8 mouse cellular contexts compared by ENCODE assay signal in the genomic region with DNA sequence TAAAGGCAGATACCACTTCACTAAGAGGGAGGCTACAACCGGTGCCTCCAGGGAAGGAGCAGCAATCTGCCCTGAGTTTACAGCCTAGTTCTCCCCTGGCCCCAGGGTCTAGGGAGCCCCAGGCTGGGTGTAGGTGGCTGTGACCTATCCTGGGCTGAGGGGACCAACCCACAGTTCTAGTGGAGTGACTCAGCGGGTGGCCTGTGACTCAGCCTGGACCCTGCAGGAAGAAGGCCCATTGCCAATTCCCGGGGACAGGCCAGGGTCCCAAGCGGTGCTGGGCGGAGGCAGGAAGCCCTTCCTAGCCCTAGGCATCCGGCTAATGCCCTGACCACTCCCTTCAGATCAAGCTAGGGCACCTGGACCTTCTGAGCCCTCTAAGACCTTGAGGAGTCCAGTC. TPM values are rescaled to one million over a fixed set of nuclear protein-coding genes. Genes with fewer than 3 reads are reported as not detected.
DNase-seq lines count a peak whose midpoint lies in the region; ATAC-seq and TF ChIP-seq lines count a peak whose summit lies in the region.

No protein-coding gene starts in this region.

- no peak overlapping the region for H3K27ac ChIP-seq in liver, embryonic 12.5 days
- peak overlapping the region; percentile 77 for H3K27ac ChIP-seq in stomach, postnatal 0 days (replicated peaks)

- DNase-seq in urinary bladder, postnatal 14 days (ENCODE audit: low spot score) = peak; percentile 60
- DNase-seq in urinary bladder, postnatal 4 days (ENCODE audit: low spot score in 2 of 2) = no peak
- peak; percentile 46 to 51 for DNase-seq in heart, postnatal 10 days
- DNase-seq in stomach, postnatal 0 days (ENCODE audit: low spot score) = peak; percentile 65
- no peak for DNase-seq in thymus, postnatal 10 days (ENCODE audit: low spot score in 2 of 2)

- TF ChIP-seq EP300 in stomach, postnatal 0 days (optimal IDR thresholded peaks at IDR 0.05) = no peak

- intact Hi-C loops in heart, postnatal 10 days (cut with DNase I) = no loop called here

- H3K4me1 ChIP-seq in liver, embryonic 12.5 days = peaks cover 21% of the 10 kb centered on the region
- H3K4me1 ChIP-seq in stomach, postnatal 0 days (replicated peaks; ENCODE audit: control insufficient read depth, insufficient read depth) = peaks cover 21% of the 10 kb centered on the region

- no peak for TF ChIP-seq CTCF in stomach, postnatal 0 days (IDR thresholded peaks at IDR 0.05; ENCODE audit: low read depth)

- H3K9ac ChIP-seq in liver, embryonic 12.5 days = no peak overlapping the region
- 0 out of 2 replicates have a peak overlapping the region, but pooled peaks have one; percentile 27 for H3K9ac ChIP-seq in stomach, postnatal 0 days (ENCODE audit: low read length)

- peak; percentile 42; the same call in 1 of the 2 replicates for ATAC-seq in liver, embryonic 12.5 days
- ATAC-seq in stomach, postnatal 0 days (ENCODE audit: low FRiP score, low TSS enrichment) = peak; percentile 63
- ATAC-seq in activated CD4-positive, CD25-positive, alpha-beta regulatory T cell, adult 4 months = no peak
- no peak for ATAC-seq in megakaryocyte progenitor cell, adult 5-6 weeks (replicated peaks; ENCODE audit: poor library complexity)

- H3K4me3 ChIP-seq in liver, embryonic 12.5 days = no peak overlapping the region
- H3K4me3 ChIP-seq in stomach, postnatal 0 days (ENCODE audit: low read depth, low read length) = no peak overlapping the region

- H3K9me3 ChIP-seq in liver, embryonic 12.5 days (replicated peaks) = no peaks in the 10 kb centered on the region
- H3K9me3 ChIP-seq in stomach, postnatal 0 days (ENCODE audit: control insufficient read depth, low read length) = no peaks in the 10 kb centered on the region

- H3K36me3 ChIP-seq in liver, embryonic 12.5 days = no peaks in the 10 kb centered on the region
- H3K36me3 ChIP-seq in stomach, postnatal 0 days (ENCODE audit: control insufficient read depth, insufficient read depth, low read length) = no peaks in the 10 kb centered on the region

- WGBS in liver, embryonic 12.5 days (ENCODE audit: insufficient replicate concordance) = 51% methylated on average over 6 of the region's 6 CpGs
- 34% methylated on average over 6 of the region's 6 CpGs for WGBS in stomach, postnatal 0 days

- H3K27me3 ChIP-seq in liver, embryonic 12.5 days (replicated peaks) = peaks cover 5% of the 10 kb centered on the region; the same call in 1 of the 2 replicates
- no peaks in the 10 kb centered on the region for H3K27me3 ChIP-seq in stomach, postnatal 0 days (ENCODE audit: control insufficient read depth, insufficient read depth, low read length)

- no peak overlapping the region for H3K4me2 ChIP-seq in liver, embryonic 12.5 days
- no peak overlapping the region for H3K4me2 ChIP-seq in stomach, postnatal 0 days (replicated peaks; ENCODE audit: low read depth)

RNA-seq across cellular contexts. Expression of gene Lama5, which starts 9.7 kb away (rescaled TPM):
- total RNA-seq in heart, postnatal 10 days (2021) = 10 to 100 TPM; 44.6 to 46.5 TPM
- polyA plus RNA-seq in liver, embryonic 12.5 days (2016; fragmentation: Nextera tagmentation; extraction: Ambion mirVana) = 4.1 and 4.3 TPM in 2 replicates
- 29.7 and 34.9 TPM in 2 replicates for polyA plus RNA-seq in stomach, postnatal 0 days (2015; fragmentation: Nextera tagmentation; extraction: Ambion mirVana)
- polyA plus RNA-seq in activated CD4-positive, CD25-positive, alpha-beta regulatory T cell, adult 4 months (2017; shearing (Covaris generic)) = under 1 TPM; 0.28 to 0.59 TPM
- total RNA-seq in megakaryocyte progenitor cell, adult 5-6 weeks (2015) = 0.07 and 2.1 TPM in 2 replicates
- total RNA-seq in megakaryocyte progenitor cell, adult 5-6 weeks (2017) = 0.03 and 0.08 TPM in 2 replicates

RNA-seq across cellular contexts. Expression of gene Rps21, which starts 41.2 kb away (rescaled TPM):
- 100 to 1,000 TPM; 575 to 597 TPM for total RNA-seq in heart, postnatal 10 days (2021)
- polyA plus RNA-seq in liver, embryonic 12.5 days (2016; fragmentation: Nextera tagmentation; extraction: Ambion mirVana) = 560 and 561 TPM in 2 replicates
- polyA plus RNA-seq in stomach, postnatal 0 days (2015; fragmentation: Nextera tagmentation; extraction: Ambion mirVana) = 604 and 680 TPM in 2 replicates
- 1,000 to 10,000 TPM; 1,181 to 1,680 TPM for polyA plus RNA-seq in activated CD4-positive, CD25-positive, alpha-beta regulatory T cell, adult 4 months (2017; shearing (Covaris generic))
- 1,700 and 1,787 TPM in 2 replicates for total RNA-seq in megakaryocyte progenitor cell, adult 5-6 weeks (2015)
- total RNA-seq in megakaryocyte progenitor cell, adult 5-6 weeks (2017) = 2,626 and 3,717 TPM in 2 replicates

RNA-seq across cellular contexts. Expression of gene Adrm1, which starts 44.7 kb away (rescaled TPM):
- 10 to 100 TPM; 94.1 to 99.3 TPM for total RNA-seq in heart, postnatal 10 days (2021)
- polyA plus RNA-seq in liver, embryonic 12.5 days (2016; fragmentation: Nextera tagmentation; extraction: Ambion mirVana) = 176 and 189 TPM in 2 replicates
- polyA plus RNA-seq in stomach, postnatal 0 days (2015; fragmentation: Nextera tagmentation; extraction: Ambion mirVana) = 141 TPM in 2 replicates
- 100 to 1,000 TPM in 1 of 2 experiments, 10 to 100 TPM in 1; 87.7 to 113 TPM for polyA plus RNA-seq in activated CD4-positive, CD25-positive, alpha-beta regulatory T cell, adult 4 months (2017; shearing (Covaris generic))
- 67.6 and 85.2 TPM in 2 replicates for total RNA-seq in megakaryocyte progenitor cell, adult 5-6 weeks (2015)
- total RNA-seq in megakaryocyte progenitor cell, adult 5-6 weeks (2017) = 52.9 and 84.5 TPM in 2 replicates

RNA-seq across cellular contexts. Expression of gene Cables2, which starts 57.3 kb away (rescaled TPM):
- 10 to 100 TPM; 16.5 to 16.7 TPM for total RNA-seq in heart, postnatal 10 days (2021)
- polyA plus RNA-seq in liver, embryonic 12.5 days (2016; fragmentation: Nextera tagmentation; extraction: Ambion mirVana) = 9.6 and 10.4 TPM in 2 replicates
- 7.5 and 8.5 TPM in 2 replicates for polyA plus RNA-seq in stomach, postnatal 0 days (2015; fragmentation: Nextera tagmentation; extraction: Ambion mirVana)
- 1 to 10 TPM; 5.9 to 7.2 TPM for polyA plus RNA-seq in activated CD4-positive, CD25-positive, alpha-beta regulatory T cell, adult 4 months (2017; shearing (Covaris generic))
- 12.6 and 15.1 TPM in 2 replicates for total RNA-seq in megakaryocyte progenitor cell, adult 5-6 weeks (2015)
- 9.9 and 12.7 TPM in 2 replicates for total RNA-seq in megakaryocyte progenitor cell, adult 5-6 weeks (2017)

Comparison
In these comparisons a context has a peak if more than half of its experiments do, and no peak if none do; other contexts are left out.
1. DNase-seq: peak in urinary bladder, postnatal 14 days (single experiment), heart, postnatal 10 days (2 of 2) and stomach, postnatal 0 days (single experiment); none in urinary bladder, postnatal 4 days (0 of 2) and thymus, postnatal 10 days (0 of 2).
2. ATAC-seq: peak in liver, embryonic 12.5 days (single experiment) and stomach, postnatal 0 days (single experiment); none in activated CD4-positive, CD25-positive, alpha-beta regulatory T cell, adult 4 months (single experiment) and megakaryocyte progenitor cell, adult 5-6 weeks (single experiment).